Mouse (Mus musculus) forebrain, embryonic 13.5 days (tissue): ENCODE measurements around the gene Gm7247. TPM values are rescaled to one million over a fixed set of nuclear protein-coding genes. Genes with fewer than 3 reads are reported as not detected.
"Not testable (repeated sequence)": the region's sequence is repeated elsewhere in the genome, so short reads cannot be mapped to it uniquely, and the experiment has no call there.

Experiments used
- ATAC-seq: fragments of 200-750 bp; cut with Nextera tagmentation; 2 replicates; pipeline ENCODE4 v1.8.0; 2017
- H3K27ac ChIP-seq: fragments of 300-500 bp; sonication (generic); 2 replicates; pipeline ENCODE4 v1.5.1; 2015; ENCODE audit warnings: inconsistent platforms, mild to moderate bottlenecking, moderate library complexity
- H3K27me3 ChIP-seq: fragments of 300-500 bp; sonication (generic); 2 replicates; pipeline ENCODE4 v1.6.1; 2015; ENCODE audit warnings: mild to moderate bottlenecking, inconsistent platforms
- H3K36me3 ChIP-seq: fragments of 300-500 bp; sonication (generic); 2 replicates; pipeline ENCODE4 v1.6.1; 2015; ENCODE audit warnings: mild to moderate bottlenecking, inconsistent platforms; ENCODE audit not compliant: poor library complexity, severe bottlenecking
- H3K4me1 ChIP-seq: fragments of 300-500 bp; sonication (generic); 2 replicates; pipeline ENCODE4 v1.6.1; 2015; ENCODE audit warnings: inconsistent platforms
- H3K4me2 ChIP-seq: fragments of 300-500 bp; sonication (generic); 2 replicates; pipeline ENCODE4 v1.6.1; 2015; ENCODE audit warnings: inconsistent platforms, mild to moderate bottlenecking, moderate library complexity
- H3K4me3 ChIP-seq: fragments of 300-500 bp; sonication (generic); 2 replicates; pipeline ENCODE4 v1.5.1; 2015; ENCODE audit warnings: mild to moderate bottlenecking, inconsistent platforms
- H3K9ac ChIP-seq: fragments of 300-500 bp; sonication (generic); 2 replicates; pipeline ENCODE4 v1.6.1; 2015; ENCODE audit warnings: mild to moderate bottlenecking, inconsistent platforms
- H3K9me3 ChIP-seq: fragments of 300-500 bp; sonication (generic); replicated peaks from 2 replicates; pipeline ENCODE4 v1.6.1; 2016; ENCODE audit warnings: inconsistent platforms
- WGBS: fragments of 180-500 bp; shearing (Covaris S2); methylation state at CpG from one replicate; pipeline ENCODE4 v1.1.7; 2015; 5-methylcytosine and 5-hydroxymethylcytosine counted together
- polyA plus RNA-seq: library from polyadenylated mRNA; unstranded; fragments of >200 nt; fragmentation: Nextera tagmentation; extraction: Ambion mirVana; gene quantifications from 2 replicates; pipeline ENCODE4 v1.2.1, GENCODE M21; 2015

The Gm7247 gene
- polyA plus RNA-seq = not detected in 2 replicates

DNA sequence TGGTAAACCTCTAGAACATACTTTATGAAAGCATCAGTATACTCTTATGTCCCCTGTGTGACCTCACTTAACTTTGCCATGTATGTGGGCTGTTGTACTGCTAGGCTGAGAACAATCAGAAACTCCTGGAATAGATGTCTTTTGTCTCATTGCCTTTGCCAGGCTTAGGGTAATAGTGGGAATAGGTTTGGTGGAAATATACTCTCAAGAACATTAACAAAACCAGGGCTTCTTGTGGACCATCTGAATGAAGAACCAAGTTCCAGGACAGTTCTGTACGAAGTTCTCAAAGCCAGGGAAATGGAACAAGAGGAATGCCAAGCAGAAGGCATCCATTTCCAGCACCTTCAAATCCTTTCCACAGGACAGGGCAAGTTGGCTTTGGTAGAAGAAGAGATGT lies at the start of gene Gm7247:
TSS of gene Gm7247 (plus strand) at position 301 of the 400 bp plus-strand sequence.
- Histone ChIP-seq H3K36me3 (no peaks in the 10 kb centered on the region), H3K27me3 (0 out of 2 replicates have a peak, but pooled peaks cover 7% of the 10 kb centered on the region), H3K4me3 (no peak within 1 kb of the TSS), H3K27ac (no peak within 1 kb of the TSS), H3K4me2 (no peak within 1 kb of the TSS), H3K9ac (no peak within 1 kb of the TSS), H3K4me1 (no peaks in the 10 kb centered on the region), H3K9me3 (no peaks in the 10 kb centered on the region)
- no peak for ATAC-seq
- WGBS = 92% methylated on average over 1 of the region's 1 CpGs

DNA sequence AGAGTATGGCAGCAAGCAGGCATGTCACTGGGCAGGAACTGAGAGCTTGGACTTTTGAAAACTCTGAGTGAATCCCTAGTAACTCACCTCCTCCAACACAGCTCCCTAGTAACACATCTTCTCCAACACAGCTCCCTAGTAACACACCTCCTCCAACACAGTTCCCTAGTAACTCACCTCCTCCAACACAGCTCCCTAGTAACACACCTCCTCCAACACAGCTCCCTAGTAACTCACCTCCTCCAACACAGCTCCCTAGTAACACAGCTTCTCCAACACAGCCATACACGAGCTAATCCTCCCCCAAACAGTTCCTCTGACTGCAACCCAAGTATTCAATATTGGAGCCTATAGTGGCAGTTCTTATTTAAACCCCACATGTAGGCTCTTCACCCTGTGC lies 37.6 kb upstream of the Gm7247 start:
- Histone ChIP-seq H3K4me1 (no peaks in the 10 kb centered on the region), H3K36me3 (no peaks in the 10 kb centered on the region), H3K27ac (no peak overlapping the region), H3K27me3 (no peaks in the 10 kb centered on the region), H3K4me2 (no peak overlapping the region), H3K4me3 (no peak overlapping the region), H3K9me3 (peaks cover 10% of the 10 kb centered on the region), H3K9ac (no peak overlapping the region)
- 61% methylated on average over 1 of the region's 1 CpGs for WGBS
- no peak for ATAC-seq

DNA sequence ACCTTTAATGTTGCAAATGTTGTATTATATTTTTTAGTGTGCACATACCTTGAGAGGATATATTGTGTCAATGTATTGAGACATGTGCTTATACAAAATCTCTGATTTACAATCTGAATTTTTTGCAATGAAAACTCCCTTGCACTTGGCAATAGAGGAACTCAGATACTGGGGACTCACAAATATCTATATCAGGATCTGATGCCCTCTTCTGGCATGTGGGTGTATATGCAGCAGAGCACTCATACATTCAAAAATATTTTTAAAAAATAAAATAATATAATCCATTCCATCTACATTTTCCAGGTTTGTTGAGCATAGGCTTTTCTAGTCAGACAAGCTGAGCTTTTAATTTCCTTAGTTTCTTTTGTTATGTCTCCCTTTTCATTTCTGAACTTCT lies 15.5 kb upstream of the Gm7247 start:
- Histone ChIP-seq H3K4me1 (no peaks in the 10 kb centered on the region), H3K36me3 (no peaks in the 10 kb centered on the region), H3K27me3 (no peaks in the 10 kb centered on the region), H3K9ac (no peak overlapping the region), H3K27ac (no peak overlapping the region), H3K9me3 (no peaks in the 10 kb centered on the region), H3K4me2 (no peak overlapping the region), H3K4me3 (no peak overlapping the region)
- ATAC-seq = no peak

- H3K4me2 ChIP-seq = peak overlapping the region; percentile 79
- no peaks in the 10 kb centered on the region for H3K36me3 ChIP-seq
- no peaks in the 10 kb centered on the region for H3K4me1 ChIP-seq
- peak overlapping the region; percentile 51 for H3K4me3 ChIP-seq
- H3K9ac ChIP-seq = peak overlapping the region; percentile 67
- 0 out of 2 replicates have a peak, but pooled peaks cover 7% of the 10 kb centered on the region for H3K27me3 ChIP-seq
- 11% methylated on average over 34 of the region's 75 CpGs for WGBS
- ATAC-seq = peak; percentile 91
- H3K27ac ChIP-seq = no peak overlapping the region
- H3K9me3 ChIP-seq = no peaks in the 10 kb centered on the region
Observed at GRCm38 (mm10) chr14:51358111-51358982, 3.2 kb upstream of the Gm7247 start.

- H3K4me1 ChIP-seq = no peaks in the 10 kb centered on the region
- H3K27ac ChIP-seq = no peak overlapping the region
- no peak for ATAC-seq
- peaks cover 23% of the 10 kb centered on the region for H3K9me3 ChIP-seq
- no peaks in the 10 kb centered on the region for H3K27me3 ChIP-seq
- H3K9ac ChIP-seq = no peak overlapping the region
- H3K36me3 ChIP-seq = no peaks in the 10 kb centered on the region
- no peak overlapping the region for H3K4me3 ChIP-seq
- H3K4me2 ChIP-seq = no peak overlapping the region
- 97% methylated on average over 20 of the region's 20 CpGs for WGBS
Observed at GRCm38 (mm10) chr14:51382805-51383204, 21.2 kb downstream of the Gm7247 start.

GRCm38 (mm10) chr14:51384351-51384750 lies 22.8 kb downstream of the Gm7247 start:
- no peaks in the 10 kb centered on the region for H3K36me3 ChIP-seq
- H3K27me3 ChIP-seq = no peaks in the 10 kb centered on the region
- WGBS = 95% methylated on average over 10 of the region's 10 CpGs
- H3K27ac ChIP-seq = no peak overlapping the region
- H3K4me1 ChIP-seq = no peaks in the 10 kb centered on the region
- no peak overlapping the region for H3K4me3 ChIP-seq
- H3K9me3 ChIP-seq = peaks cover 27% of the 10 kb centered on the region
- H3K9ac ChIP-seq = no peak overlapping the region
- ATAC-seq = peak; percentile 32
- H3K4me2 ChIP-seq = no peak overlapping the region

- Histone ChIP-seq H3K27me3 (no peaks in the 10 kb centered on the region), H3K4me2 (no peak overlapping the region), H3K9ac (no peak overlapping the region), H3K27ac (no peak overlapping the region), H3K4me1 (no peaks in the 10 kb centered on the region), H3K36me3 (no peaks in the 10 kb centered on the region), H3K9me3 (peaks cover 27% of the 10 kb centered on the region), H3K4me3 (no peak overlapping the region)
- peak; percentile 95 for ATAC-seq
- WGBS = 62% methylated on average over 4 of the region's 4 CpGs
Observed at GRCm38 (mm10) chr14:51385741-51386140, 24.2 kb downstream of the Gm7247 start.

GRCm38 (mm10) chr14:51387768-51388167 lies 26.2 kb downstream of the Gm7247 start:
- peaks cover 23% of the 10 kb centered on the region for H3K9me3 ChIP-seq
- no peaks in the 10 kb centered on the region for H3K36me3 ChIP-seq
- H3K27me3 ChIP-seq = no peaks in the 10 kb centered on the region
- WGBS = 97% methylated on average over 8 of the region's 8 CpGs
- no peak overlapping the region for H3K9ac ChIP-seq
- H3K27ac ChIP-seq = no peak overlapping the region
- H3K4me2 ChIP-seq = no peak overlapping the region
- H3K4me3 ChIP-seq = no peak overlapping the region
- ATAC-seq = no peak
- H3K4me1 ChIP-seq = no peaks in the 10 kb centered on the region

GRCm38 (mm10) chr14:51388222-51388621 lies 26.7 kb downstream of the Gm7247 start:
- Histone ChIP-seq H3K4me1 (no peaks in the 10 kb centered on the region), H3K4me3 (no peak overlapping the region), H3K27ac (no peak overlapping the region), H3K27me3 (no peaks in the 10 kb centered on the region), H3K4me2 (no peak overlapping the region), H3K36me3 (no peaks in the 10 kb centered on the region), H3K9me3 (peaks cover 19% of the 10 kb centered on the region), H3K9ac (no peak overlapping the region)
- ATAC-seq = no peak
- 96% methylated on average over 9 of the region's 9 CpGs for WGBS

GRCm38 (mm10) chr14:51410520-51410919 lies 49.0 kb downstream of the Gm7247 start, which contains the start of gene Vmn2r88:
TSS of gene Vmn2r88 (plus strand) at chr14:51410820.
- no peak within 1 kb of the TSS for H3K4me3 ChIP-seq
- no peak within 1 kb of the TSS for H3K27ac ChIP-seq
- H3K4me1 ChIP-seq = no peaks in the 10 kb centered on the region
- no peak within 1 kb of the TSS for H3K4me2 ChIP-seq
- 88% methylated on average over 1 of the region's 1 CpGs for WGBS
- no peaks in the 10 kb centered on the region for H3K36me3 ChIP-seq
- ATAC-seq = no peak
- H3K9me3 ChIP-seq = no peaks in the 10 kb centered on the region
- H3K9ac ChIP-seq = no peak within 1 kb of the TSS
- H3K27me3 ChIP-seq = no peaks in the 10 kb centered on the region

DNA sequence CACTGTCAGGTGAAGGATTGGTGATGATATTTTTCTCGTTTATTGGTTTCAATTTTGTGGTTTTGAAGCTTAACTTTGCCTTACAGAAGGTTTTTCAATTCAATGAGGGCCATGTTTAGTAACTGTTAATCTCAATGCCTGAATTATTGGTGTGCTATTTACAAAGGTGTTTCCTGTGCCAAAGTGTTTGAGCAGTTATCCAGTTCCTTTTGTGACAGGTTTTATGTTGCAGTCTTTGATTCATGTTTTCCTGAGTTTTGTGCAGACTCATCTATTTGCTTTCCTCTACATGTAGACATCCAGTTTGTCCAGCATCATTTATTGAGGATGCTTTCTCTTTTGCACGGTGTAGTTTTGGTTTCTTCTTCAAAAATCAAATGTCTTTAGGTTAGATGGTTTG lies 62.3 kb downstream of the Gm7247 start:
- Histone ChIP-seq H3K4me1 (no peaks in the 10 kb centered on the region), H3K4me2 (no peak overlapping the region), H3K4me3 (no peak overlapping the region), H3K9me3 (no peaks in the 10 kb centered on the region), H3K36me3 (no peaks in the 10 kb centered on the region), H3K9ac (no peak overlapping the region), H3K27me3 (no peaks in the 10 kb centered on the region), H3K27ac (no peak overlapping the region)
- WGBS = 71% methylated on average over 2 of the region's 2 CpGs
- ATAC-seq = no peak

GRCm38 (mm10) chr14:51430138-51430537 lies 68.6 kb downstream of the Gm7247 start:
- not testable (repeated sequence) for H3K9ac ChIP-seq, H3K27ac ChIP-seq, ATAC-seq, H3K4me2 ChIP-seq, H3K36me3 ChIP-seq, H3K4me1 ChIP-seq, H3K27me3 ChIP-seq, H3K4me3 ChIP-seq, H3K9me3 ChIP-seq

- no peaks in the 10 kb centered on the region for H3K27me3 ChIP-seq
- ATAC-seq = peak; percentile 24; the same call in 1 of the 2 replicates
- H3K4me1 ChIP-seq = no peaks in the 10 kb centered on the region
- no peak overlapping the region for H3K27ac ChIP-seq
- H3K9me3 ChIP-seq = peaks cover 23% of the 10 kb centered on the region
- WGBS = 93% methylated on average over 16 of the region's 16 CpGs
- H3K9ac ChIP-seq = no peak overlapping the region
- no peak overlapping the region for H3K4me3 ChIP-seq
- H3K36me3 ChIP-seq = no peaks in the 10 kb centered on the region
- H3K4me2 ChIP-seq = no peak overlapping the region
Observed at GRCm38 (mm10) chr14:51434546-51434945, 73.0 kb downstream of the Gm7247 start.
